Mouse (Mus musculus): ENCODE measurements around the gene Ccdc185.

Ccdc185 gene

DNA sequence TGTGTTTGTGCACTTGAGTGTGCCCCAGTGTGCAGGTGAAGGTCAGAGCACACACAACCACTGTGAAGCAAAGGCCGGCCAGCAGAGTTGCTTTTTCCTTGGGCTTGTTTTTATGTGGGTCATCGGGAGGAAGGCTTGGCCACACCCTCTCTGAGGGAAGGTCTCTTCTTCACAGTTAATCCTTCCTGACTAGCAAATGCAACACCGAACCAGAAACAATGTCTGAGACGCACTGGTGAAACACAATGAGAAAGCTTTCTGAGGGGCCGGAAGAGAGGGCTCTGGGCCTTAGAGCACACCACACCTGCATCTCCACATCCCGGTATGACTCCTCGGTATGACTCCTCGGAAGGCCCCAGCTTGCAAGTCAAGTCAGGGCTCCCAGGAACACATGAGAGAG is 2.3 kb upstream of the Ccdc185 start:
- ATAC-seq (ENCODE audit: insufficient number of reproducible peaks, low FRiP score, low TSS enrichment) = no peak

GRCm38 (mm10) chr1:182747834-182748233 is 1.1 kb downstream of the Ccdc185 start:
- ATAC-seq (ENCODE audit: insufficient number of reproducible peaks, low FRiP score, low TSS enrichment) = no peak

GRCm38 (mm10) chr1:182747081-182747480 is 1.9 kb downstream of the Ccdc185 start:
- no peak for ATAC-seq (ENCODE audit: insufficient number of reproducible peaks, low FRiP score, low TSS enrichment)

GRCm38 (mm10) chr1:182735891-182736290 is 13.1 kb downstream of the Ccdc185 start:
- no peak for ATAC-seq (ENCODE audit: insufficient number of reproducible peaks, low FRiP score, low TSS enrichment)

GRCm38 (mm10) chr1:182732695-182733094 is 16.3 kb downstream of the Ccdc185 start:
- no peak for ATAC-seq (ENCODE audit: insufficient number of reproducible peaks, low FRiP score, low TSS enrichment)

DNA sequence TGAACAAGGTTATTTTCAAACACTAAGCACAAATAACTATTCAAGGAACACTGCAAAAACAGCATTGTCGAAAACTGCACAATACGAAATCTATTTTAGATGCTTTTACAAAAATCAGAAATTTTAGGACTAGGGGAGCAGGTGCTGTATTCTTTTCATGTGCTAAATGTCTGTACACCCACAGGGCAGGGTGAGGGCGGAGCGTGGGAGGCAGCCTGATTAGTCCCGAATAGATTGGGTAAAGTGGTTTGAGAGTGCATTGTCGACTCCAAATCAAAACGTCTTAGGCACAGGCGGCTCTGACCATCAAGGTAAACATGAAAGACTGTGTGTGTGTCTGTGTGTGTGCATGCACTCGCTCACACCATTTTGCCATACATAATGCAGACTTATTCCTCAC is 20.0 kb downstream of the Ccdc185 start:
- no peak for ATAC-seq (ENCODE audit: insufficient number of reproducible peaks, low FRiP score, low TSS enrichment)

DNA sequence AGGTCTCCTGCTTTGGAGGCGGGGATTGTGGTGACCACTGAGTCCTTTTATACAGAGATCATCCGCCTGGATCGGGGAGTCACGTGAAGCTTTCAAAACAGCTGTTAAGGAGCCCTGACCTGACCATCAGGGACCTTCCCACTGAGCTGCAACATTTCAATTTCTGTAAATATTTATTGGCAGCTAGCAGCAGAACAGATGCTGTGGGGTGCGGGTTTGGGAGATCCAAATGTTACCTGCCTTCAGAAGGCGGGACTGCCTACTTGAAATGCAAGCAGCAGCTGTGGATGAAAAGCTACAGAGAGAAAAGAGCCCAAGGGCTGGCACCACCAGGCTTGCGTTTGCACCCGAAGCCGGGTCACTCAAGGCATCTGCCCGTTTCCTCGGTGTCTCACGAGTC is 21.4 kb downstream of the Ccdc185 start:
- ATAC-seq (ENCODE audit: insufficient number of reproducible peaks, low FRiP score, low TSS enrichment) = no peak

DNA sequence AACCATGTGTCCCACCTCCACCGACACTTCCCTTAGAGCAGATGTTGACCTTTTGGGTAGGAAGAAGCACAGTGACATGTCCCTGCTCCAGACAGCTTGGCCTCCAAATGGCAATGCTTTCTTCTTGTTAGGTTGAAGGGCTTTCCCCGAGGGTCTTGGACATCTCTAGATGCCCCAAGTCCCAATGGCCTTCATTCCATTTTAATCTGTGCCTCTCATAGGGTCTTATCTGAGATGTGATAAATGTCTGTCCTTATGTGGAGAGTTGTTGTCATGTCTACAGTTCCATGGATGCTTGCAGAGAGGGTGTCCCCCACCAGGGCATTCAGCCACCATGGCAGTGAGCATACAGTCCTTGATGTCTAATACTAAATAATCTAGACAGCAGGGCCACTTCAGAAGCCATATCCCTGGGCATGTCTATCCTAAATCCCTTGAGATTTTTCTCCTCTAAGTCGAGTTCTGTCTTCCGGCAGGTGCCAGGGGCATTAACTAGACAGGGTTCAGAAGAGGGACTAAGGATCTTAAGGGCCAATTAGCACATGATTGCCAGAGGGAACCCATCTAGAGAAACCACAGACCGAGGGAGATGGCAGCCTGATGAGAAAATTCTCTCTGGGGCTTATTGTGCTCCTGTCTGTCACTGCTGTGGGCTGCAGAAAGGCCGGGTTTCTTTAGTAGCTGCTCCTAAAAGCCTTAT is 34.6 kb downstream of the Ccdc185 start:
- ATAC-seq (ENCODE audit: insufficient number of reproducible peaks, low FRiP score, low TSS enrichment) = no peak

DNA sequence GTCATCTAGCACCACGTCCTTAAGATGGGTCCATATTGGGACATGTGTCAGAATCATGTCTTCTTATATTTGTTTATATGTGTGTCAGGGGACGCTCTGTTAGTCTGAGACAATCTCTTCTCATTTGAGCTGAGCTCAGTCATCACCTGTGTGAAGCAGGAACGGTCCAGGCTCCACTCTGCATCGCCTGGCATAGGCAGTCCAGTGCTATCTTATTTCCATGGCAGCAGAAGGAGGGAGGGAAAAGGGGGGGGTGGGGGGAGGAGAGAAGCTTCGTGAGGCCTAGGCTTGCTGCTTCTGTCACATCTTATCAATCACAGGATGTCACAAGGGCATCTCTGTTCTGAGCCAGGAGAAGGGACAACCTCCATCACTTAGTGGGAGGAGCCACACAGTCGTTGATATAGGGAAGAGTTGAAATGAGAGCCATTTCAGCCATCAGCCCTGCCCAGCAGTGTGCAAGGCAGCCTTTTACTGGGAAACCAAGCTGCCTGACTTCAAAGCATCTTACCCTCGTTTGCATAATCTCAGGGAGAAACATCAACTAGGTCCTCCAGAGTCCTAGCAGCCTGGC is 37.5 kb downstream of the Ccdc185 start:
- no peak for ATAC-seq (ENCODE audit: insufficient number of reproducible peaks, low FRiP score, low TSS enrichment)

DNA sequence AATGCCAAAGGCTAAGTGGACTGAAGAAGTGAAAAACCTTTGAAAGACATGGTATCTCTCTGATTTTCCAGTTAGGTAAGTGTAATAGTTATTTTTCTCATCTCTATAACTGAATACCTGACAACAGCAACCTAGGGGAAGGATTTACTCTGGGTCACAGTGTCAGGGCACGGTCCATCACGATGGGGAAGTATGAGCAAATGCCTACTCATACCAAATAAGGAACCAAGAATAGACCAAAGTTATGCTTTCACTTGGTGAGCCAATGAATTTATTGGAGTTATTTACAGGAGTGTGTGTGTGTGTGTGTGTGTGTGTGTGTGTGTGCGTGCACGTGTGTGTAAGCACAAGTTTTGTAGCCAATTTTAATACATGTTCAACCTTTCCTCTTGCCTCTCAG is 41.5 kb downstream of the Ccdc185 start:
- ATAC-seq (ENCODE audit: insufficient number of reproducible peaks, low FRiP score, low TSS enrichment) = no peak

DNA sequence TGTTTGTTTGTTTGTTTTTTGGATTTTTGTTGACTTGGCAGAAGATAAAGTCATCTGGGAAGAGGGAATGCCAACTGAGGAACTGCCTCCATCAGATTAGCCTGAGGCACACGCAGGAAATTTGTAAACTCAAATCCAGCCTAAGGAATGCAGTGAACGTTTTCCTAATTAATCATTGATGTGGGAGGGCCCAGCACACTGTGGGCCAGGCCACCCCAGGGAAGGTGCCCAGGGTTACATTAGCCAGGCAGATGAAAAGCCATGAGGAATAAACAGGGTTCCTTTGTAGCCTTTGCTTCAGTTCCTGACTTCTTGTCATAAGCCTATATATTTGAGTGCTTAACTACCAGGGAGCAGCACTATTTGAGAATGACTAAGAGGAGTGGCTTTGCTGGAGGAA is 44.1 kb downstream of the Ccdc185 start:
- no peak for ATAC-seq (ENCODE audit: insufficient number of reproducible peaks, low FRiP score, low TSS enrichment)

GRCm38 (mm10) chr1:182699392-182700347 is 49.3 kb downstream of the Ccdc185 start:
- ATAC-seq (ENCODE audit: insufficient number of reproducible peaks, low FRiP score, low TSS enrichment) = no peak
